Mouse (Mus musculus) mature B cell (primary cell): ENCODE results near the gene Gcgr.
"Not testable (repeated sequence)": the region's sequence is repeated elsewhere in the genome, so short reads cannot be mapped to it uniquely, and the experiment has no call there.

ENCODE experiments used
- in situ Hi-C: fragments of 300-500 bp; cut with MboI; formaldehyde crosslinking; loops from 2 replicates; pipeline ENCODE4 v1.14.3; 2019

Gene Gcgr

GRCm38 (mm10) chr11:120538485-120538884, 8.0 kb downstream of the Gcgr start:
- in situ Hi-C loops: no loop called here

GRCm38 (mm10) chr11:120538955-120539284, 8.4 kb downstream of the Gcgr start:
- in situ Hi-C loops: no loop called here

DNA sequence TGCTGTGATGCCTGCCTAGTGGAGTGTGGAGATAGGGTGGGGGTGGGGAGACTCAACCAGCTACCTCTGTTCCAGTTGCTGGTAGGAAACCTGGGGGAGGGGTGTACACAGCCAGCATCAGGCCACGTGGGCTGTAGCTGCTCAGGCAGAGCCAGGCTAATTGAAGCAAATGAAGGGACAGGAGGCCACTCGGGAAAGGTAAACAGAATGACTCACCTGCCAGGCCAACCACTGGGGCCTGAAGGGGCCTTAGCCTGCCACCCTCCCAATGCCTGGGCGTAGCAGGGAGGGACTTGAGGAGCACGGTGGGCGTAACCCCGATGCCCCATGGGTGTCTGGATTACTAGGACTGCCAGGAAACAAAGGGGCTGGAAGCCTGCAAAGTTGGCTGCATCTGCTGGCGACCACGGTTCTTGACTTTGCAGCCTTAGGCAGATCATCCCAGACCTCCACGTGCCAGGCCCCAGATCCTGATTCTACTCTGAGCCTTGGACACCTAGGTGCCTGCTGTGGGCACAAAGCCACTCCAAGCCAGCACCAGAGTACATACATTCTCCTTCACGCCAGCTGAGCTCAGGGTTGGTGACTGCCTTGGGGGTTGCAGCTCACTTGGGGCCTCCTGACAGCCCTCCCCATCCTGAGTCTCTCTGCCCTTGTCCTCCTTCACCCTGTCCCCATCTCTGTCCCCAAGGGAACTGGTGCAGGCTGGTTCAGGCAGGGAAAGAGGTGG, 9.0 kb downstream of the Gcgr start:
- in situ Hi-C loops: no loop called here

- in situ Hi-C loops: no loop called here
Measured at GRCm38 (mm10) chr11:120541907-120542306, 11.4 kb downstream of the Gcgr start.

DNA sequence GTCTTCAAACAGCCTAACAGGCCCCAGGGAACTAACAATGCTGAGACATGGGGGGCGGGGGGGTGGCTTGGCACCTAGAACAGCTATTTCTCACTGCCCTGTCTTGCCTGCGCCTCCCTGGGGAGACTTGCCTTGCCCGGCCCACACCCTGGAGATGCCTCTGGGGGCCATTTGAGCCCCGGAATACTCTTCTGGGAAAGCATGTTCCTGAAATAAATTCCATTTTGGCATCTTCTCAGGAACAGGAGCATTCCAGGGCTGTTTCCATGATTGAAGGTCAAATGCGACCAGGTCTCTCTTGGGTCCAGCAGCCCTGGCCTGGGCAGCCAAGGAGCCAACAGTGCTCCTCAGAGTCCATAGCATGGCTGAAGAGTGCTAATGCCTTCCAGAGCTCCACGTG, 11.9 kb downstream of the Gcgr start:
- in situ Hi-C loops: no loop called here

DNA sequence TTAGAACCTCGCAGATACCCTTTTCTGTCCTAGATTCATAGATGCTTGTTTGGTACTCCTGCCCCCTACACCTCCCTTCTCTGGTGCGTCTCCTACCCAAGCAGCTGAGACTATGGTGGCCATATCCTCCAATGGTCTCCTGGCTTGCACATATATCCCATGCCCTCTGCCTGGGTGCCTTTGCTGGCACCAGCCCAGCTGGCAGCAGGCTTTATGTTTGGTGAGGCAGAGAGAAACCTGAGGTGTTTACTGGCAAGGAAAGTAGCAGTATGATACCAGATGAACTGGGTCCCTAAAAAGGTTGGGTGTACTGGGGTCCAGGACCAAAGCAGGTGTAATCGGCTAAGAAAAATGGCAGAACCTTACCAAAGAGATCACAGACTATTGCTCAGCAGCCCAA, 15.5 kb downstream of the Gcgr start:
- in situ Hi-C loops: no loop called here

DNA sequence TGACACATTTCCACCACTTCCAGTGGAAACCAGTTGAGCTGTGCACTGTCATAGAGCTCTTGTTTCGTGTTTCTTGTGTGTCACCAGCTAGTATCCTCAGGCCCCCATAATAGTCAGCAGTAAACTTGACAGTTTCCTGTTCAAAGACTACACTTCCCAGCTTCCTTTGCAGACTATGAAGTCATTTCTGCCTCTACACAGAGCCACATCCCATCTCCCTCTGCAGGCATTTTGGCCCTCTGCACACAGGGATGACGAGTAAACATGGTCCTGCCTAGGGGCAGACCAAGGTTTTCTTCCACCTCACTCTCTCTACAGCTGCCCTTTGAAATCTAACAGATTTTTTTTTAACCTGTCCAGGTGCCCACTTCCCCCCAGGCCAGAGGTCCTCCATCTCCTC, 17.0 kb downstream of the Gcgr start:
- in situ Hi-C loops: no loop called here

- in situ Hi-C loops: no loop called here
Measured at GRCm38 (mm10) chr11:120548214-120548613, 17.7 kb downstream of the Gcgr start.

DNA sequence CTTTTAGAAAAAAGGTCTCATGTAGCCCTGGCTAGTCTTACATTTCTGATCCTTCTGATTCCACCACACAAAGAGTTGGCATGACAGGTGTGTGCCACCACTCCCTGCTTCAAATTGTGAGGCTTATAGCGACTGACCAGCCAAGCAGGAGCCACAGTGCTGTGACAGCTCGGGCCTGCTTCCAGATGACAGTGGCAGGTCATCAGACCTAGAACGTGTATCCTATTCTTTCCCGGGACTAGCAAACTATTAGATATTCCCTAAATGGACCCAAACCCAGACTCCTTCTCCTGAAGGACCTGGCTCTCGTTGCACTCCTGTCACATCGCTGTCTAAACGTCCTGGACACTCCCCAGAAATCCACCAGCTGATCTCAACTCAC, 18.3 kb downstream of the Gcgr start:
- in situ Hi-C loops: no loop called here

GRCm38 (mm10) chr11:120549168-120549945, 18.9 kb downstream of the Gcgr start, which contains the start of gene Mcrip1:
Mcrip1 (minus strand) TSS chr11:120549727.
- in situ Hi-C loops: no loop called here

GRCm38 (mm10) chr11:120549986-120550809, 19.7 kb downstream of the Gcgr start:
- in situ Hi-C loops: no loop called here

DNA sequence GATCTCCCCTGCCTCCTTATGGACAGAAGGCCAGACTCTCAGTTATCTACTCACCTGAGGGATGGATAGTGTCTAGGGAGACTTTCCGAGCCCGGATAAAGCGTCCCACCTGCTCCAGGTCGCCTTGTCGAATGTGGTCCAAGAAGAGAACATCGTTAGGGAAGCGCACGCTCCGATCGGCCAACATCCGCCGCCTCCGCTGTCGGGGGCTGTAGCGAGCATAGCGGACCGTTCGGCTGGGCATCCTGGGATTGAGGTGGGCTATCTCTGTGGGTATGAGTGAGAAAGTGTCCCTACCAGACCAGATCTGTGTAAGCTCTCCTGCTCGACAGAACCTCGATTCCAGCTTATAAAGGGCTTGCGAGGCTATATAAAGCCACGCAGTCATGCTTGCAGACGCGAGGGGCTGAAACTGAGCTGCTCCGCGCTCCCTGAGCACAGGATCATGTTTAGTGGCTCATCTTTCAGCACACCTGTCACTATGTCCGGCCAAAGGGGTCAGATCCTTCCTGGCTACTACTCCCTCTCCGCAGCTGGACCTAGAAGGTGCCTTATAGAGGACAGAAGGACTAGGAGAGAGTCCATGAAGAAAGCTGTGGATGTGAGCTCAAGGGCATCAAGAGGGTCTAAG, 20.4 kb downstream of the Gcgr start, which contains the start of gene Ppp1r27:
Ppp1r27 (minus strand) TSS at position 323 of the 631 bp plus-strand sequence.
- in situ Hi-C loops: no loop called here

GRCm38 (mm10) chr11:120552736-120553135, 22.2 kb downstream of the Gcgr start:
- in situ Hi-C loops: no loop called here

DNA sequence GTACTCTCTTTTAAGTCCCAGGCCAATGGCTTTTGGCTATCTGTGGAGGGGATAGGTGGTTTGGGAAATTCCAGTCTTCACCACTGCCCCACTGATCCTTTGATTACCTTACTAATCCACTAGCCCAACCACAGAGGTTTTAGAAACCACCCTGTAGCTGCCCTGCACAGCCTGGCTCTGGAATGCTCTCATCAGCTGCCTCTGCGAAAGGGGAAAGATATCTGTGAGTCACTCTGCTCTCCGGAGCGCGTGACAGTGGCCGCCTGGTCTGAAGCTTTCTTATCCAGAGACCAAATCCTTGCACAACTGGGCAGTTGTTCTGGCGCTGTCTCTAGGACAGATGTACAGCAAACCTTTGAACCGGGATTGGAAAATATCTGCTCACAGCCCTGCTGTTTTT, 24.3 kb downstream of the Gcgr start:
- in situ Hi-C loops: no loop called here

GRCm38 (mm10) chr11:120555260-120555659, 24.8 kb downstream of the Gcgr start:
- in situ Hi-C loops: no loop called here

GRCm38 (mm10) chr11:120558843-120559242, 28.3 kb downstream of the Gcgr start:
- in situ Hi-C loops: not testable (repeated sequence)

GRCm38 (mm10) chr11:120560952-120561728, 30.6 kb downstream of the Gcgr start:
- in situ Hi-C loops: no loop called here

DNA sequence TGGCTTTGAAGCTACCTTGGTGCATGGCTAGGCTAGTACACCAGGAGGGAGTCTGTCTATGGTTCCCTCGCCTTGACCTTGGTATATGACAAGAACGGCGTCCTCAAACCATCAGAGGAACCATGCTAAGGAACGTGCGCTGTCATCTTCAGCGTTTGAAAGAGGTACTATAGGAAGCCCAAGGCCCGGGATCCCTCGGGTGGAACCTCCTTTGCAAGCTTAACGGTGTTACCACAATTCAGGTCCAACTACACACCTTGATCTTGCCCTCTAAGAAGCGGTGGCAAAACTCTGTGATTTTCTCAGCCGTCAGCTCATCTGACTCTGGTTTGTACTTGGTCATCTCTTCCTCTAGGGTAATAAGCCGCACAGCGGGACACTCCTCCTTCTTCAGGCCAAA, 32.5 kb downstream of the Gcgr start:
- in situ Hi-C loops: no loop called here

GRCm38 (mm10) chr11:120565114-120565513, 34.6 kb downstream of the Gcgr start:
- in situ Hi-C loops: no loop called here

- in situ Hi-C loops: no loop called here
Measured at GRCm38 (mm10) chr11:120568324-120568723, 37.8 kb downstream of the Gcgr start.

DNA sequence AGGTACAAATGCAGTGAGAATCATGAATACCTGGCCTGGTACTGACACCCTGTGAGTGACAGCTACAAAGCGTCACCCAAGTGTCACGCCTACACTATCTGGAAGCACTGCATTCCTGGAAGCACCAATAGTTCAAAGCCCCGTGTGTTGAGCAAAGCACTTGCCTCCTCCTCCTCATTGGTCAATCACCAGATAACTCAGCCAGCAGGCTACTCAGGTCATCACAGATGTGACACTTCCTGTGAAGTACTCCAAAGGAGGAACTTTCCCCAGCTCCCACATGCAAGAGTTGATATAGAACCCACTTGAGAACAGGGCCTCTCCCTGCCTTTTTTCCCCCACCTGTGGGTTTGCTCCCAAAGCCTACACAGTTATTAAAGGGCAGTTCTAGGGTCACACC, 40.6 kb downstream of the Gcgr start:
- in situ Hi-C loops: no loop called here
